Mouse (Mus musculus) MEL (cell line): ENCODE results near the gene Slc4a3. TPM values are rescaled to one million over a fixed set of nuclear protein-coding genes. Genes with fewer than 3 reads are reported as not detected.

Experiments
- DNase-seq: peaks from one replicate; pipeline ENCODE4 v3.0.0; 2011; ENCODE audit warnings: low read depth, low spot score
- H3K27ac ChIP-seq: 2 replicates; pipeline ENCODE4 v1.5.1; 2012; ENCODE audit warnings: low read depth, mild to moderate bottlenecking, control low read depth, low read length, moderate library complexity; ENCODE audit not compliant: control insufficient read depth
- H3K27me3 ChIP-seq, 2 experiments: fragments of 150-350 bp in 1 of 2; sonication (generic) in 1 of 2; 2 replicates each; pipeline ENCODE4 v1.6.1; 2012; ENCODE audit warnings: low read length in 2 of 2, mild to moderate bottlenecking in 2 of 2, improper control_type of control experiment in 1 of 2, moderate library complexity in 1 of 2; ENCODE audit not compliant: insufficient read depth in 2 of 2, control insufficient read depth in 1 of 2
- H3K36me3 ChIP-seq, 2 experiments: 2 replicates each; pipeline ENCODE4 v1.6.1; 2012 to 2014; ENCODE audit warnings: low read length in 2 of 2, improper control_type of control experiment in 1 of 2, inconsistent platforms in 1 of 2, mild to moderate bottlenecking in 1 of 2; ENCODE audit not compliant: insufficient read depth in 2 of 2, control insufficient read depth in 1 of 2
- H3K4me1 ChIP-seq, 2 experiments: fragments of 150-350 bp in 1 of 2; sonication (generic) in 1 of 2; 2 replicates each; pipeline ENCODE4 v1.6.1; 2012; ENCODE audit warnings: low read length in 2 of 2, improper control_type of control experiment in 1 of 2, mild to moderate bottlenecking in 1 of 2; ENCODE audit not compliant: insufficient read depth in 2 of 2, control insufficient read depth in 1 of 2
- H3K4me3 ChIP-seq, 2 experiments: fragments of 150-350 bp in 1 of 2; sonication (generic) in 1 of 2; 2 replicates each; pipeline ENCODE4 v1.5.1; 2012; ENCODE audit warnings: low read depth in 2 of 2, low read length in 2 of 2, mild to moderate bottlenecking in 2 of 2, moderate library complexity in 2 of 2, control low read depth in 1 of 2, improper control_type of control experiment in 1 of 2; ENCODE audit not compliant: control insufficient read depth in 1 of 2, insufficient read depth in 1 of 2
- H3K79me2 ChIP-seq: 2 replicates; pipeline ENCODE4 v1.6.1; 2012; ENCODE audit warnings: mild to moderate bottlenecking, low read length, moderate library complexity; ENCODE audit not compliant: control insufficient read depth, poor library complexity, insufficient read depth
- H3K9ac ChIP-seq: 2 replicates; pipeline ENCODE4 v1.6.1; 2012; ENCODE audit warnings: low read depth, mild to moderate bottlenecking, control low read depth, low read length, moderate library complexity; ENCODE audit not compliant: control insufficient read depth, poor library complexity, severe bottlenecking
- H3K9me3 ChIP-seq: fragments of 150-350 bp; sonication (generic); replicated peaks from 2 replicates; pipeline ENCODE4 v1.6.1; 2012; ENCODE audit warnings: mild to moderate bottlenecking, low read length, improper control_type of control experiment, moderate library complexity; ENCODE audit not compliant: insufficient read depth
- CHD2 ChIP-seq: IDR thresholded peaks from 2 replicates; pipeline ENCODE4 v1.6.1; 2011; ENCODE audit warnings: low read length, improper control_type of control experiment
- ELF1 ChIP-seq: IDR thresholded peaks from 2 replicates; pipeline ENCODE4 v1.6.1; 2014; ENCODE audit warnings: low read depth, mild to moderate bottlenecking, inconsistent platforms, low read length, improper control_type of control experiment, moderate library complexity
- GABPA ChIP-seq: IDR thresholded peaks from 2 replicates; pipeline ENCODE4 v1.6.1; 2012; ENCODE audit warnings: low read depth, mild to moderate bottlenecking, inconsistent platforms, low read length, improper control_type of control experiment, moderate library complexity
- GATA1 ChIP-seq: IDR thresholded peaks from 2 replicates; pipeline ENCODE4 v1.6.1; 2011; ENCODE audit warnings: low read depth, low read length, improper control_type of control experiment
- HCFC1 ChIP-seq: IDR thresholded peaks from 2 replicates; pipeline ENCODE4 v1.6.1; 2012; ENCODE audit warnings: low read depth, mild to moderate bottlenecking, inconsistent platforms, low read length, improper control_type of control experiment, moderate library complexity
- JUND ChIP-seq: IDR thresholded peaks from 2 replicates; pipeline ENCODE4 v1.6.1; 2011; ENCODE audit warnings: low read depth, mild to moderate bottlenecking, improper control_type of control experiment, low read length
- KAT2A ChIP-seq: conservative IDR thresholded peaks from 2 replicates; pipeline ENCODE4 v1.6.1; 2012; ENCODE audit warnings: low read depth, low read length, improper control_type of control experiment, inconsistent platforms
- MAX ChIP-seq: IDR thresholded peaks from 2 replicates; pipeline ENCODE4 v1.6.1; 2011; ENCODE audit warnings: low read length, improper control_type of control experiment
- MAZ ChIP-seq: IDR thresholded peaks from 2 replicates; pipeline ENCODE4 v1.6.1; 2012; ENCODE audit warnings: low read depth, mild to moderate bottlenecking, inconsistent platforms, low read length, improper control_type of control experiment
- MEF2A ChIP-seq: IDR thresholded peaks from 2 replicates; pipeline ENCODE4 v1.6.1; 2014; ENCODE audit warnings: low read depth, mild to moderate bottlenecking, inconsistent platforms, low read length, improper control_type of control experiment; ENCODE audit not compliant: poor library complexity, insufficient replicate concordance, severe bottlenecking; ENCODE audit errors: extremely low read depth
- MXI1 ChIP-seq: IDR thresholded peaks from 2 replicates; pipeline ENCODE4 v1.6.1; 2011; ENCODE audit warnings: mild to moderate bottlenecking, low read depth, low read length, improper control_type of control experiment
- MYB ChIP-seq: IDR thresholded peaks from 2 replicates; pipeline ENCODE4 v1.6.1; 2011; ENCODE audit warnings: mild to moderate bottlenecking, low read depth, low read length, improper control_type of control experiment
- MYC ChIP-seq: IDR thresholded peaks from 2 replicates; pipeline ENCODE4 v1.6.1; 2011; ENCODE audit warnings: low read depth, mild to moderate bottlenecking, low read length, improper control_type of control experiment, moderate library complexity
- NELFE ChIP-seq: IDR thresholded peaks from 2 replicates; pipeline ENCODE4 v1.6.1; 2011; ENCODE audit warnings: low read depth, low read length, improper control_type of control experiment
- NRF1 ChIP-seq: IDR thresholded peaks from 2 replicates; pipeline ENCODE4 v1.6.1; 2014; ENCODE audit warnings: low read depth, mild to moderate bottlenecking, inconsistent platforms, low read length, improper control_type of control experiment, moderate library complexity; ENCODE audit not compliant: poor library complexity, insufficient read depth, severe bottlenecking
- POLR2A ChIP-seq, 2 experiments: IDR thresholded peaks; 2 replicates each; pipeline ENCODE4 v1.6.1; 2011 to 2012; ENCODE audit warnings: low read length in 2 of 2, mild to moderate bottlenecking in 2 of 2, control low read depth in 1 of 2, improper control_type of control experiment in 1 of 2, low read depth in 1 of 2, moderate library complexity in 1 of 2; ENCODE audit not compliant: control insufficient read depth in 1 of 2, insufficient read depth in 1 of 2, poor library complexity in 1 of 2
- POLR2AphosphoS2 ChIP-seq: IDR thresholded peaks from 2 replicates; pipeline ENCODE4 v1.6.1; 2011; ENCODE audit warnings: low read length, improper control_type of control experiment
- POLR2AphosphoS5 ChIP-seq: IDR thresholded peaks from 2 replicates; pipeline ENCODE4 v1.6.1; 2012; ENCODE audit warnings: low read depth, borderline replicate concordance, mild to moderate bottlenecking, inconsistent platforms, low read length, moderate library complexity, mixed read lengths
- RAD21 ChIP-seq: IDR thresholded peaks from 2 replicates; pipeline ENCODE4 v1.6.1; 2011; ENCODE audit warnings: mild to moderate bottlenecking, low read depth, low read length, improper control_type of control experiment
- RCOR1 ChIP-seq: IDR thresholded peaks from 2 replicates; pipeline ENCODE4 v1.6.1; 2012; ENCODE audit warnings: low read depth, mild to moderate bottlenecking, inconsistent platforms, low read length, improper control_type of control experiment
- SMC3 ChIP-seq: IDR thresholded peaks from 2 replicates; pipeline ENCODE4 v1.6.1; 2011; ENCODE audit warnings: low read depth, low read length, improper control_type of control experiment
- TAL1 ChIP-seq: IDR thresholded peaks from 2 replicates; pipeline ENCODE4 v1.6.1; 2012; ENCODE audit warnings: mild to moderate bottlenecking, inconsistent platforms, low read length, moderate library complexity, mixed read lengths
- TBP ChIP-seq: IDR thresholded peaks from 2 replicates; pipeline ENCODE4 v1.8.0; 2011; ENCODE audit warnings: low read depth, low read length, improper control_type of control experiment
- USF1 ChIP-seq: IDR thresholded peaks from 2 replicates; pipeline ENCODE4 v1.6.1; 2014; ENCODE audit warnings: low read depth, mild to moderate bottlenecking, inconsistent platforms, low read length, improper control_type of control experiment, moderate library complexity
- USF2 ChIP-seq, 2 experiments: IDR thresholded peaks; 2 replicates each; pipeline ENCODE4 v1.6.1; 2011 to 2012; ENCODE audit warnings: improper control_type of control experiment in 2 of 2, low read length in 2 of 2, borderline replicate concordance in 1 of 2, inconsistent platforms in 1 of 2, low read depth in 1 of 2, mild to moderate bottlenecking in 1 of 2; ENCODE audit not compliant: insufficient read depth in 1 of 2
- ZMIZ1 ChIP-seq: IDR thresholded peaks from 2 replicates; pipeline ENCODE4 v1.6.1; 2012; ENCODE audit warnings: low read depth, mild to moderate bottlenecking, inconsistent platforms, low read length, improper control_type of control experiment, moderate library complexity
- ZNF384 ChIP-seq: IDR thresholded peaks from 2 replicates; pipeline ENCODE4 v1.6.1; 2012; ENCODE audit warnings: low read depth, mild to moderate bottlenecking, inconsistent platforms, low read length, improper control_type of control experiment
- polyA plus RNA-seq, 2 experiments: library from polyadenylated mRNA; stranded (reverse) in 1 of 2; unstranded in 1 of 2; fragments of >175 nt in 1 of 2; fragments of >200 nt in 1 of 2; gene quantifications; 2 replicates each; pipeline versions ENCODE4 v1.2.1 to v1.2.4; 2012; ENCODE audit warnings: low replicate concordance in 2 of 2, low read depth in 1 of 2; ENCODE audit not compliant: insufficient read length in 2 of 2, insufficient read depth in 1 of 2, missing spikeins in 1 of 2
- total RNA-seq: library from RNA; depleted of rRNA; stranded (reverse); fragments of 300-350 nt; gene quantifications from 2 replicates; pipeline ENCODE4 v1.2.3, GENCODE M21; 2012

Slc4a3 gene
- total and polyA plus RNA-seq, 3 experiments: not detected

GRCm38 (mm10) chr1:75588874-75589273, 42.8 kb downstream of the Slc4a3 start:
- no peak overlapping the region for H3K9ac ChIP-seq
- H3K27ac ChIP-seq: no peak overlapping the region
- TF ChIP-seq MYC: no peak
- no peak for TF ChIP-seq MXI1
- no peak for TF ChIP-seq TBP
- no peak for TF ChIP-seq RAD21
- no peak for TF ChIP-seq USF1
- no peak for TF ChIP-seq MEF2A
- TF ChIP-seq KAT2A: no peak
- no peak for TF ChIP-seq GABPA
- TF ChIP-seq POLR2A (IDR thresholded peaks at IDR 0.05; ENCODE audit: control insufficient read depth in 1 of 2, insufficient read depth in 1 of 2, low read depth in 1 of 2, low read length in 2 of 2, poor library complexity in 1 of 2): no peak
- TF ChIP-seq MAZ: no peak
- TF ChIP-seq ELF1: no peak
- TF ChIP-seq NRF1: no peak
- TF ChIP-seq ZMIZ1: no peak
- no peak for TF ChIP-seq GATA1
- no peak for TF ChIP-seq POLR2AphosphoS5
- TF ChIP-seq MYB: no peak
- TF ChIP-seq JUND: no peak
- TF ChIP-seq USF2 (IDR thresholded peaks at IDR 0.05; ENCODE audit: borderline replicate concordance in 1 of 2, insufficient read depth in 1 of 2, low read depth in 1 of 2, low read length in 2 of 2): no peak
- TF ChIP-seq POLR2AphosphoS2: no peak
- no peak for TF ChIP-seq MAX
- no peaks in the 10 kb centered on the region for H3K79me2 ChIP-seq
- no peaks in the 10 kb centered on the region for H3K36me3 ChIP-seq
- no peaks in the 10 kb centered on the region for H3K4me1 ChIP-seq
- no peak overlapping the region for H3K4me3 ChIP-seq
- no peaks in the 10 kb centered on the region for H3K9me3 ChIP-seq
- no peaks in the 10 kb centered on the region for H3K27me3 ChIP-seq
- DNase-seq: no peak

GRCm38 (mm10) chr1:75589983-75590382, 43.9 kb downstream of the Slc4a3 start:
- Histone ChIP-seq H3K9me3 (no peaks in the 10 kb centered on the region), H3K27me3 (no peaks in the 10 kb centered on the region), H3K4me1 (no peaks in the 10 kb centered on the region), H3K27ac (no peak overlapping the region), H3K9ac (no peak overlapping the region), H3K79me2 (no peaks in the 10 kb centered on the region), H3K4me3 (no peak overlapping the region), H3K36me3 (no peaks in the 10 kb centered on the region)
- no peak for DNase-seq
- TF ChIP-seq MEF2A (no peak), NELFE (no peak), ZNF384 (no peak), RAD21 (no peak), CHD2 (no peak), HCFC1 (no peak), MAZ (no peak), SMC3 (no peak), RCOR1 (no peak), NRF1 (no peak), TAL1 (no peak), POLR2A (IDR thresholded peaks at IDR 0.05; ENCODE audit: control insufficient read depth in 1 of 2, insufficient read depth in 1 of 2, low read depth in 1 of 2, low read length in 2 of 2, poor library complexity in 1 of 2) (no peak)
